Comparison of ENCODE assay signal across 8 mouse cellular contexts in genomic region chr9:78395630-78396351, GRCm38 (mm10). TPM values are rescaled to one million over a fixed set of nuclear protein-coding genes. Genes with fewer than 3 reads are reported as not detected.
A peak's percentile ranks its signal among the peaks of the same experiment; 100 is the strongest.
DNase-seq lines count a peak whose midpoint lies in the region; ATAC-seq and TF ChIP-seq lines count a peak whose summit lies in the region.

Ddx43 (plus strand) TSS chr9:78395777.

- ATAC-seq in forebrain, embryonic 11.5 days (replicated peaks; ENCODE audit: low FRiP score) = peak; percentile 96
- peak; percentile 88 for ATAC-seq in lung, postnatal 0 days

- H3K4me1 ChIP-seq in forebrain, embryonic 11.5 days (replicated peaks; ENCODE audit: control insufficient read depth, insufficient read depth, low read length) = peaks cover 4% of the 10 kb centered on the region; the same call in 1 of the 2 replicates
- H3K4me1 ChIP-seq in lung, postnatal 0 days (ENCODE audit: insufficient read depth, low read depth, low read length) = peaks cover 6% of the 10 kb centered on the region; the same call in 1 of the 2 replicates

- no peak within 1 kb of the TSS for H3K27ac ChIP-seq in gastrocnemius, adult 2 months
- no peak within 1 kb of the TSS for H3K27ac ChIP-seq in forebrain, embryonic 11.5 days (ENCODE audit: low read depth, low read length)
- H3K27ac ChIP-seq in lung, postnatal 0 days (ENCODE audit: low read length) = no peak within 1 kb of the TSS

- 6% methylated on average over 93 of the region's 93 CpGs for WGBS in forebrain, embryonic 11.5 days
- 1% methylated on average over 88 of the region's 93 CpGs for WGBS in lung, postnatal 0 days

- peaks cover 34% of the 10 kb centered on the region for H3K27me3 ChIP-seq in forebrain, embryonic 11.5 days (ENCODE audit: control insufficient read depth, insufficient read depth, low read length)
- H3K27me3 ChIP-seq in lung, postnatal 0 days (replicated peaks; ENCODE audit: insufficient read depth, low read length) = peaks cover 27% of the 10 kb centered on the region

- no peaks in the 10 kb centered on the region for H3K9me3 ChIP-seq in forebrain, embryonic 11.5 days (ENCODE audit: control insufficient read depth, low read length)
- H3K9me3 ChIP-seq in lung, postnatal 0 days (ENCODE audit: low read length) = no peaks in the 10 kb centered on the region

- TF ChIP-seq EP300 in lung, postnatal 0 days (IDR thresholded peaks at IDR 0.05) = no peak

- H3K4me3 ChIP-seq in gastrocnemius, adult 2 months = peak within 1 kb of the TSS; percentile 55
- H3K4me3 ChIP-seq in forebrain, embryonic 11.5 days (ENCODE audit: low read depth, low read length) = peak within 1 kb of the TSS; percentile 29
- peak within 1 kb of the TSS; percentile 32 for H3K4me3 ChIP-seq in lung, postnatal 0 days (ENCODE audit: low read depth, low read length)

- intact Hi-C loops in gastrocnemius, adult 2 months (cut with DNase I) = no loop called here
- intact Hi-C loops in gastrocnemius, postnatal 36 days (cut with DNase I) = no loop called here
- intact Hi-C loops in heart, postnatal 25 days (cut with DNase I) = no loop called here

- peak within 1 kb of the TSS; percentile 12; the same call in 1 of the 2 replicates for H3K9ac ChIP-seq in forebrain, embryonic 11.5 days (ENCODE audit: low read length)
- H3K9ac ChIP-seq in lung, postnatal 0 days (replicated peaks; ENCODE audit: low read depth) = no peak within 1 kb of the TSS

- no peaks in the 10 kb centered on the region for H3K36me3 ChIP-seq in forebrain, embryonic 11.5 days (ENCODE audit: control insufficient read depth, insufficient read depth, low read length)
- H3K36me3 ChIP-seq in lung, postnatal 0 days (ENCODE audit: insufficient read depth, low read length) = no peaks in the 10 kb centered on the region

- TF ChIP-seq CTCF in gastrocnemius, adult 2 months (IDR thresholded peaks at IDR 0.05) = no peak
- no peak for TF ChIP-seq CTCF in lung, postnatal 0 days (IDR thresholded peaks at IDR 0.05)

- peak; percentile 42 for DNase-seq in gastrocnemius, adult 2 months
- DNase-seq in gastrocnemius, postnatal 36 days = no peak
- DNase-seq in forebrain, embryonic 11.5 days (ENCODE audit: low spot score) = peak; percentile 87
- DNase-seq in heart, postnatal 25 days (ENCODE audit: low spot score) = peak; percentile 7
- peak; percentile 69 to 76 for DNase-seq in kidney, postnatal 4 days
- DNase-seq in lung, postnatal 0 days (ENCODE audit: low spot score) = peak; percentile 54
- peak; percentile 32 for DNase-seq in ovary, postnatal 36 days (ENCODE audit: low spot score)
- peak; percentile 44 for DNase-seq in thymus, postnatal 14 days

- peak within 1 kb of the TSS; percentile 51 for H3K4me2 ChIP-seq in forebrain, embryonic 11.5 days (ENCODE audit: low read depth, low read length, severe bottlenecking)
- H3K4me2 ChIP-seq in lung, postnatal 0 days (replicated peaks; ENCODE audit: low read depth, low read length) = peak within 1 kb of the TSS; percentile 53

RNA-seq across cellular contexts. Expression of gene Ddx43, which starts in this region (rescaled TPM):
- total RNA-seq in gastrocnemius, adult 2 months (2021) = not detected
- not detected for total RNA-seq in gastrocnemius, postnatal 36 days (2021)
- 0.28 and 0.49 TPM in 2 replicates for polyA plus RNA-seq in forebrain, embryonic 11.5 days (2014; fragmentation: Nextera tagmentation; extraction: Ambion mirVana)
- not detected for total RNA-seq in heart, postnatal 25 days (2021)
- polyA plus RNA-seq in lung, postnatal 0 days (2015; fragmentation: Nextera tagmentation; extraction: Ambion mirVana) = 0.05 TPM in 1 of 2 replicates, not detected in the other

Comparison
In these comparisons a context has a peak if more than half of its experiments do, and no peak if none do; other contexts are left out.
1. Peak in DNase-seq and H3K4me3 ChIP-seq in gastrocnemius, adult 2 months; RNA of the gene not detected or under 1 TPM.
2. Peak in DNase-seq, ATAC-seq, H3K4me3 ChIP-seq, H3K9ac ChIP-seq and H3K4me2 ChIP-seq in forebrain, embryonic 11.5 days; RNA of the gene not detected or under 1 TPM.
3. Peak in DNase-seq in heart, postnatal 25 days; RNA of the gene not detected or under 1 TPM.
4. Peak in DNase-seq, ATAC-seq, H3K4me3 ChIP-seq and H3K4me2 ChIP-seq in lung, postnatal 0 days; RNA of the gene not detected or under 1 TPM.
5. DNase-seq: peak in kidney, postnatal 4 days (2 of 2), ovary, postnatal 36 days (single experiment) and thymus, postnatal 14 days (single experiment); none in gastrocnemius, postnatal 36 days (0 of 2).
6. Peak in every context shown above with its lines, with median percentiles within 50 percentile points of each other: H3K4me3 ChIP-seq.